Mouse (Mus musculus) forebrain, embryonic 16.5 days (tissue): ENCODE measurements around the gene Unc5c. TPM values are rescaled to one million over a fixed set of nuclear protein-coding genes. Genes with fewer than 3 reads are reported as not detected.

Source experiments
- ATAC-seq: fragments of 200-750 bp; cut with Nextera tagmentation; 2 replicates; pipeline ENCODE4 v1.8.0; 2017; ENCODE audit warnings: mild to moderate bottlenecking, moderate library complexity
- H3K27ac ChIP-seq: fragments of 300-500 bp; sonication (generic); 2 replicates; pipeline ENCODE4 v1.5.1; 2014; ENCODE audit warnings: low read length, control low read depth
- H3K27me3 ChIP-seq: fragments of 300-500 bp; sonication (generic); replicated peaks from 2 replicates; pipeline ENCODE4 v1.6.1; 2014; ENCODE audit warnings: low read length; ENCODE audit not compliant: control insufficient read depth, insufficient read depth
- H3K36me3 ChIP-seq: fragments of 300-500 bp; sonication (generic); 2 replicates; pipeline ENCODE4 v1.6.1; 2014; ENCODE audit not compliant: control insufficient read depth, insufficient read depth
- H3K4me1 ChIP-seq: fragments of 300-500 bp; sonication (generic); replicated peaks from 2 replicates; pipeline ENCODE4 v1.6.1; 2014; ENCODE audit warnings: low read length; ENCODE audit not compliant: control insufficient read depth, insufficient read depth
- H3K4me2 ChIP-seq: fragments of 300-500 bp; sonication (generic); 2 replicates; pipeline ENCODE4 v1.6.1; 2014; ENCODE audit warnings: mild to moderate bottlenecking, low read length, control low read depth
- H3K4me3 ChIP-seq: fragments of 300-500 bp; sonication (generic); replicated peaks from 2 replicates; pipeline ENCODE4 v1.5.1; 2014; ENCODE audit warnings: mild to moderate bottlenecking, low read length, control low read depth
- H3K9ac ChIP-seq: fragments of 300-500 bp; sonication (generic); replicated peaks from 2 replicates; pipeline ENCODE4 v1.6.1; 2014; ENCODE audit warnings: low read depth, low read length, control low read depth
- H3K9me3 ChIP-seq: fragments of 300-500 bp; sonication (generic); 2 replicates; pipeline ENCODE4 v1.6.1; 2016; ENCODE audit warnings: low read length; ENCODE audit not compliant: control insufficient read depth
- WGBS: fragments of 180-500 bp; shearing (Covaris S2); extraction: QIAGEN DNeasy Blood & Tissue Kit; methylation state at CpG from one replicate; pipeline ENCODE4 v1.1.7; 2014; 5-methylcytosine and 5-hydroxymethylcytosine counted together
- polyA plus RNA-seq: library from polyadenylated mRNA; unstranded; fragments of >200 nt; fragmentation: Nextera tagmentation; extraction: Ambion mirVana; gene quantifications from 2 replicates; pipeline ENCODE4 v1.2.1, GENCODE M21; 2015

Gene Unc5c
- polyA plus RNA-seq, 1 experiment from 2014 or later = 7.9 TPM

DNA sequence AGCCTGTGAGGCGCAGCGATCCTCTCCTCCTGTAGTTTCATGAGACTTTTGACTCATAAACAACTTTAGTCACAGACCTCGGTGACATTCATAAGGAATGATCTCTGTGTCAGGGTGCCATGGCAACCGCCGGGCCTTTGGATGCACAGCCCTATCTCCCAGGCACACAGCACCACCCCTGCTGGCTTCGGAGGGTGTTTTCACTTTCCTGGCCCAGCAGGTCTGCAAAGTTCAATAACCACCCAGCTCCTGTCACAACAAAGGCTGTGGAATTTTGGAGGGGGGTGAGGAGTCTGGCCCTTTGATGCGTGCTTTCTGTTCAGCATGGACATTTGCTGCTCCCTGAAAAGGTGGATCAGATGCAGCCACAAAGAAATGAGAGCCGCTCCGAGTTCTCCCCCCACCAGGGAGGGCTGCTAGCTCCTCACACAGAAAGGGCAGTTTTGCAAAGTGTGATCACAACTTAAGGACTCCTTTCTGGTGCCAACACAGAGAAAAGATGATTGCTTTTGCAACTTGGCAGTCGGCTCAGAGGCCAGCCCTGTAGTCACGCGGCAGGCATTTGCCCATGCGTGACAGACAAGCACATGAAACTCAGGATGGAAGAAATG, 354.4 kb downstream of the Unc5c start:
- Histone ChIP-seq H3K9ac (0 out of 2 replicates have a peak overlapping the region, but pooled peaks have one; percentile 13), H3K4me3 (peak overlapping the region; percentile 18; the same call in 1 of the 2 replicates), H3K36me3 (no peaks in the 10 kb centered on the region), H3K9me3 (no peaks in the 10 kb centered on the region), H3K27me3 (no peaks in the 10 kb centered on the region), H3K4me1 (peaks cover 11% of the 10 kb centered on the region), H3K4me2 (peak overlapping the region; percentile 40), H3K27ac (no peak overlapping the region)
- peak; percentile 84 for ATAC-seq
- 4% methylated on average over 13 of the region's 13 CpGs for WGBS

DNA sequence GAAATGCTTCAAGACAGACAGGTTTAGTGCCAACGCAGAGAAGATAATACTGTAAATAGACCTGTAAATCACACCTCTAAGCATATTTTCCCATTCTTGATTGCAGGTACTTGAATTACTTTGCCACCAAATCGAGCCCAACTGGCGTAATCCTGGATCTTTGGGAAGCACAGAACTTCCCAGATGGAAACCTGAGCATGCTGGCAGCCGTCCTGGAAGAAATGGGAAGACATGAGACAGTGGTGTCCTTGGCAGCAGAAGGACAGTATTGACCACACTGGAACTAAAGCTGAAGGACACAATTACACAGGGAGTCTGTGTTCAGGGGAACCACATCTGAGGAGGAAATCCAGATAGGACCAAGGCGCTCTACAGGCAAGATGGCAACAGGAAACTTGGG, 363.3 kb downstream of the Unc5c start:
- ATAC-seq = no peak
- Histone ChIP-seq H3K9ac (no peak overlapping the region), H3K4me1 (no peaks in the 10 kb centered on the region), H3K4me2 (no peak overlapping the region), H3K4me3 (no peak overlapping the region), H3K27ac (no peak overlapping the region), H3K9me3 (no peaks in the 10 kb centered on the region), H3K27me3 (no peaks in the 10 kb centered on the region), H3K36me3 (no peaks in the 10 kb centered on the region)
- 85% methylated on average over 5 of the region's 5 CpGs for WGBS

DNA sequence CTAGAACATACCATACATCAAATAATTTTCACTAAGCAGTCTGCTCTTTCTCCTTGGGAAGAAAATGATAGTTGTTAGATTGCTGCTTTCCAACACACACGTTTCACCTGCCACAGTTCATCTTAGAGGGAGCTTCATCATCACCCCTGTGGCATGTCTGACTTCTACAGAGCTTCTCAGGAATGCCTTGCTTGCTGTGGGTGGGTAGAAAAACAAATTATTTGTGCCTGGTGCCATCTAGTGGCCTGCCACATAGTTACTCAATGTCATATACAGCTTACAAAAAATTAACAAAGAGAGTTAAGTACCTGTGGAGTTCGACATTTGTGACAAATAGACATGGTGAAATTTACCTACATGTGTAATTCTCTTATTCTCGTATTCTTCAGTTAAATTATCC, 366.1 kb downstream of the Unc5c start:
- ATAC-seq = peak; percentile 91
- 18% methylated on average over 3 of the region's 3 CpGs for WGBS
- Histone ChIP-seq H3K4me2 (no peak overlapping the region), H3K9ac (no peak overlapping the region), H3K27ac (no peak overlapping the region), H3K27me3 (no peaks in the 10 kb centered on the region), H3K4me3 (no peak overlapping the region), H3K36me3 (no peaks in the 10 kb centered on the region), H3K9me3 (no peaks in the 10 kb centered on the region), H3K4me1 (no peaks in the 10 kb centered on the region)

DNA sequence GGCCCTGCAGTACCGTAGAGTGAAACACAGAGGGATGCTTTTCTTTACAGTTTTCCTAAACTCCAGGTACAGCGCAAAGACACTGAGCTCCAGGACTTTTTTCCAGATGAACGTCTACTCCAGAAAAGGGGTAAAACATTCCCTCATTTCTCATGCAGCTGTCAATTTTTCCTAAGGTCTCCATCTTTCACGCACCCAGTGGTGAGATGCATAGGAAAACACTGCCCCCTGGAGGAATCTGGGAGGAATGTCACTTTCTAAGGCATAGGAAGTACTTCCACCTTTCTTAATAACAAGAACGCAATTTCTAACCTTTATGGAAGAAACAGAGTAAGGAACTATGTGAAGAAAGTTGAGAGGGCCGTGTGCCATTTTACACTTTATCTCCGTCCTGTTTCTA, 373.8 kb downstream of the Unc5c start:
- Histone ChIP-seq H3K9ac (no peak overlapping the region), H3K4me2 (no peak overlapping the region), H3K4me3 (no peak overlapping the region), H3K4me1 (no peaks in the 10 kb centered on the region), H3K27me3 (no peaks in the 10 kb centered on the region), H3K36me3 (no peaks in the 10 kb centered on the region), H3K9me3 (no peaks in the 10 kb centered on the region), H3K27ac (no peak overlapping the region)
- ATAC-seq = peak; percentile 50
- 49% methylated on average over 7 of the region's 7 CpGs for WGBS

DNA sequence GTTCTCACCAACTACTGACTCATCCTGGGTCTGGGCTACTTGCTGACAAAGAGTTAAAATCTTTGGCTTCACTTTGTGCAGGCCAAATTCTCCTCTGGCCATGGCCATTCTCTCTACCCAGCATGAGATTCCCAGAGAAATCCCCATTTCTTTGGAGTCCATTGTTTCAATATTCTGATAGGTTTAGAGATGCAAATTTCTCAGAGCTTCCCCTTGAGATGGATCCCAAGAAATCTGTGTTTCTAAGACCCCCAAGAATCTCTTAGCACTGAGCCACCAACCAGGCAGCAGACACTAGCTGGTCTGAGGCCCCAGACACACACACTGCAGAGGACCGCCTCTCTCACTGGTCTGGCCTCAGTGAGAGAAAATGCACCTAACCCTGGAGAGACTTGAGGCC, 384.2 kb downstream of the Unc5c start:
- H3K4me2 ChIP-seq = no peak overlapping the region
- H3K9me3 ChIP-seq = no peaks in the 10 kb centered on the region
- no peaks in the 10 kb centered on the region for H3K4me1 ChIP-seq
- no peak overlapping the region for H3K27ac ChIP-seq
- no peak overlapping the region for H3K9ac ChIP-seq
- H3K36me3 ChIP-seq = no peaks in the 10 kb centered on the region
- H3K27me3 ChIP-seq = no peaks in the 10 kb centered on the region
- H3K4me3 ChIP-seq = no peak overlapping the region
- ATAC-seq = no peak
- 38% methylated on average over 1 of the region's 1 CpGs for WGBS

DNA sequence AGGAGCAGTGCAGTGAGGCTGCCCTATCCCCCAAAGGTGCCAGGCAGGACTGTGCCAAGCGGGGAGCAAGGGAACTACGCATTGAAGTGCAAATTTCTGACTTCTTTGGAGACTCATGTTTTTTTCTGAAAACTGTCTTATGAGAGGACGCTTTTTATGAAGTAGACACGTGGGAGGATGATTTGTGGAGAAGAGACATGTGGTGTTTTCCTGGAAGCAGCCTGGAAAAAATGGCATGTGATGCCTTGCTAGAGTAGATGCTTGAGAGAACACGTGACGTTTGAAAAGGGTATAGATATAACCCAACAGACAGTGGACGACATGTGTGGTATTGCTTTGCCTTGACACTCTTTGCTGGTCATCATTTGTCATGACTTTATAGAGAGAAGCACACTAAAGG, 385.1 kb downstream of the Unc5c start:
- H3K4me1 ChIP-seq = no peaks in the 10 kb centered on the region
- no peaks in the 10 kb centered on the region for H3K36me3 ChIP-seq
- WGBS = 71% methylated on average over 7 of the region's 7 CpGs
- H3K9me3 ChIP-seq = no peaks in the 10 kb centered on the region
- H3K27ac ChIP-seq = no peak overlapping the region
- H3K4me3 ChIP-seq = no peak overlapping the region
- H3K27me3 ChIP-seq = no peaks in the 10 kb centered on the region
- H3K4me2 ChIP-seq = no peak overlapping the region
- no peak overlapping the region for H3K9ac ChIP-seq
- ATAC-seq = no peak

DNA sequence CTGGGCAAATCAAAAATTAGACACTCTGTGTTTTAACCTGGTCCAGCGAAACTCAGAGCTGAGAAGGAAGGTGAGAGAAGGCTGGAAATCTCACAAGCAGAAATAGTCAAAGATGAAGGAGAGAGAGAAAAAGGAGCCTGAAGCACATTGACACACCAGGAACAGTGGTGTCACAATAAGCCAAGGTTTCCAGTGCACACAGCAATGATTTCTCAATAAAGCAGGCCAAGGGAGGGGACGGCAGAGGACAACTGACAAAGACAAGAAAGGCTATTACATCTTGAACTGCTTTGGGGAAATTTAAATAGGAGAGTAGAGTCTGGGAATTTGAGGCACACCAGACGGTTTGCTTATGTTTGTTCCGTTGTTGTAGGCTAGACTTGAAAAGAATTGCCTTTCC, 389.3 kb downstream of the Unc5c start:
- Histone ChIP-seq H3K36me3 (no peaks in the 10 kb centered on the region), H3K27me3 (no peaks in the 10 kb centered on the region), H3K4me2 (no peak overlapping the region), H3K4me1 (no peaks in the 10 kb centered on the region), H3K27ac (no peak overlapping the region), H3K9ac (no peak overlapping the region), H3K4me3 (no peak overlapping the region), H3K9me3 (no peaks in the 10 kb centered on the region)
- no peak for ATAC-seq
- WGBS = 85% methylated on average over 4 of the region's 4 CpGs

DNA sequence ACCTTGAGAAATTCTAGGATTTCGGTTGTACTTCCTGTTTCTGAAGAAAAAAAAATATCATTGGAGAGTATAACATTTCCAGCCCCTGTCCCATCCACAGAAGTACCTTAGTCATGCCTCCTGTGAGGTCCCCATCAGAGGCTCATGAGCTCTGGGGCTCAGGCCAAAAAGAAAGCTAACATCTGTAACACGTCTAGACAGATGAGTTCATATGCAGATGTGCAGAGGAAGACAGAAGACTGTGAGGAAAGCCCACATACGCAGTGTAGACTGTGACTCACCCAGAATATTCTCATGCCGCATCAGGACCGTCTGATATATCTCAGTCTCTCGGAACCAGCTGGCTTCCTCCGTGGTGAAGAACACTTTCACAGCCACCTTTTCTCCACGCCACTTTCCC, 392.1 kb downstream of the Unc5c start:
- no peaks in the 10 kb centered on the region for H3K4me1 ChIP-seq
- no peak for ATAC-seq
- no peaks in the 10 kb centered on the region for H3K27me3 ChIP-seq
- WGBS = 93% methylated on average over 8 of the region's 8 CpGs
- H3K4me2 ChIP-seq = no peak overlapping the region
- no peak overlapping the region for H3K9ac ChIP-seq
- no peaks in the 10 kb centered on the region for H3K9me3 ChIP-seq
- H3K36me3 ChIP-seq = no peaks in the 10 kb centered on the region
- no peak overlapping the region for H3K27ac ChIP-seq
- H3K4me3 ChIP-seq = no peak overlapping the region

DNA sequence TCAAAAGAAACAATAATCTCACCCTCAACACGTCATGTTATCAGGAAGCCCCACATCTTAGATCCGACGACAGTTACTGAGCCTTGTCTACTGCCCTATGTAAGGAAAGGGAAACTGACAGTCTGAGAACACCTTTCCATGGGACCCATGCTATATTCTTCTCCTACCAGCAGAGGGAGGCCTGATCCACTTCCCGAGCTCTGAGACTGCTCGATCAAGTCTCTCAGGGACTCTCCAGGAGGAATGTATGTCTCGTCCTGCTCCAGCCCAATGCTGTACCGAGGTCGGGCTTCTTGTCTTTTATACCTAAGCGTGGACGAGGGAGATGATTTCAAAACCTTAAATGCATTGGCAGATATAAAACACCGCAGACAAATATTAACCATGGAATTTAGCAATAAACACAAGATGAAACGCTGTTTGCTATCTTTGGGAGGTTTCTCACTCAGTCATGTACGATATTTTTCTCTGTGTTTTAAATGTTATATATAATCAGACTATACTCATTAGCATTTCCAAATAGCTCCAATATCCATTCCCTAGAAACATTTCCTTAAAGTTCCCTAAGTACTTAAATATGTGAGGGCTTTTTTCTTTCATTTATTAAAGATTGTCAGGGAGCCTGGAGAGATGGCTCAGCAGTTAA, 397.9 kb downstream of the Unc5c start:
- Histone ChIP-seq H3K9me3 (no peaks in the 10 kb centered on the region), H3K9ac (no peak overlapping the region), H3K4me2 (peak overlapping the region; percentile 27), H3K27me3 (no peaks in the 10 kb centered on the region), H3K4me1 (no peaks in the 10 kb centered on the region), H3K36me3 (no peaks in the 10 kb centered on the region), H3K4me3 (no peak overlapping the region), H3K27ac (no peak overlapping the region)
- ATAC-seq = peak; percentile 94
- 21% methylated on average over 13 of the region's 13 CpGs for WGBS
